Mouse (Mus musculus) layer of hippocampus, adult 2 months (tissue): Measurements from ENCODE around the gene Uckl1. TPM values are rescaled to one million over a fixed set of nuclear protein-coding genes. Genes with fewer than 3 reads are reported as not detected.

Experiments used
- DNase-seq, 2 experiments: peaks; one replicate each; pipeline ENCODE4 v3.0.0; 2022; ENCODE audit warnings: low spot score in 2 of 2
- H3K27ac ChIP-seq: fragments of 200-600 bp; 2 replicates; pipeline ENCODE4 v1.8.1; 2022
- H3K4me3 ChIP-seq: fragments of 200-600 bp; 2 replicates; pipeline ENCODE4 v1.8.1; 2022; ENCODE audit warnings: mild to moderate bottlenecking
- CTCF ChIP-seq: fragments of 200-600 bp; conservative IDR thresholded peaks from 2 replicates; pipeline ENCODE4 v1.8.1; 2022; ENCODE audit warnings: antibody characterized with exemption, mild to moderate bottlenecking, moderate library complexity
- total RNA-seq, 2 experiments: library from RNA; stranded (reverse); gene quantifications; 2 replicates each; pipeline ENCODE4 v1.2.3; 2021

Uckl1 gene
- total RNA-seq, 2 experiments from 2014 or later: 68.2 to 73.8 TPM

- Histone ChIP-seq H3K4me3 (no peak overlapping the region), H3K27ac (no peak overlapping the region)
- no peak for TF ChIP-seq CTCF
- no peak for DNase-seq
Observed at GRCm38 (mm10) chr2:181574921-181575545, 9.7 kb downstream of the Uckl1 start.

GRCm38 (mm10) chr2:181573961-181574360 lies 10.7 kb downstream of the Uckl1 start:
- no peak for TF ChIP-seq CTCF
- no peak for DNase-seq
- Histone ChIP-seq H3K27ac (no peak overlapping the region), H3K4me3 (no peak overlapping the region)

GRCm38 (mm10) chr2:181572921-181573920 lies 11.5 kb downstream of the Uckl1 start:
- no peak for DNase-seq
- Histone ChIP-seq H3K4me3 (no peak overlapping the region), H3K27ac (no peak overlapping the region)
- TF ChIP-seq CTCF: no peak

GRCm38 (mm10) chr2:181571941-181572670 lies 12.6 kb downstream of the Uckl1 start:
- no peak for TF ChIP-seq CTCF
- Histone ChIP-seq H3K27ac (no peak overlapping the region), H3K4me3 (no peak overlapping the region)
- no peak for DNase-seq

- no peak for TF ChIP-seq CTCF
- no peak for DNase-seq
- no peak overlapping the region for H3K27ac ChIP-seq
- no peak overlapping the region for H3K4me3 ChIP-seq
Observed at GRCm38 (mm10) chr2:181570921-181571595, 13.6 kb downstream of the Uckl1 start.

- Histone ChIP-seq H3K27ac (no peak overlapping the region), H3K4me3 (no peak overlapping the region)
- TF ChIP-seq CTCF: no peak
- no peak for DNase-seq
Observed at GRCm38 (mm10) chr2:181570375-181570774, 14.3 kb downstream of the Uckl1 start.

- Histone ChIP-seq H3K27ac (no peak overlapping the region), H3K4me3 (no peak overlapping the region)
- DNase-seq: no peak
- TF ChIP-seq CTCF: no peak
Observed at GRCm38 (mm10) chr2:181569856-181570255, 14.8 kb downstream of the Uckl1 start.

GRCm38 (mm10) chr2:181568272-181569008 lies 16.3 kb downstream of the Uckl1 start:
- TF ChIP-seq CTCF: peak; percentile 79
- Histone ChIP-seq H3K27ac (no peak overlapping the region), H3K4me3 (no peak overlapping the region)
- no peak for DNase-seq

GRCm38 (mm10) chr2:181567338-181567737 lies 17.4 kb downstream of the Uckl1 start:
- no peak overlapping the region for H3K27ac ChIP-seq
- no peak overlapping the region for H3K4me3 ChIP-seq
- no peak for DNase-seq
- no peak for TF ChIP-seq CTCF

- no peak overlapping the region for H3K27ac ChIP-seq
- no peak for TF ChIP-seq CTCF
- DNase-seq: no peak
- H3K4me3 ChIP-seq: no peak overlapping the region
Observed at GRCm38 (mm10) chr2:181553772-181554171, 30.9 kb downstream of the Uckl1 start.

GRCm38 (mm10) chr2:181550233-181550632 lies 34.5 kb downstream of the Uckl1 start:
- Histone ChIP-seq H3K27ac (no peak overlapping the region), H3K4me3 (no peak overlapping the region)
- DNase-seq: no peak
- TF ChIP-seq CTCF: no peak

- no peak for DNase-seq
- TF ChIP-seq CTCF: no peak
- H3K27ac ChIP-seq: no peak overlapping the region
- no peak overlapping the region for H3K4me3 ChIP-seq
Observed at GRCm38 (mm10) chr2:181548682-181549081, 36.0 kb downstream of the Uckl1 start.
